Mouse (Mus musculus): ENCODE data around the gene Uqcc1. TPM values are rescaled to one million over a fixed set of nuclear protein-coding genes. Genes with fewer than 3 reads are reported as not detected.
A peak's percentile ranks its signal among the peaks of the same experiment; 100 is the strongest.
"Not testable (repeated sequence)": the region's sequence is repeated elsewhere in the genome, so short reads cannot be mapped to it uniquely, and the experiment has no call there.

The Uqcc1 gene
- polyA plus RNA-seq, 1 experiment from 2014 or later = 59.6 TPM

GRCm38 (mm10) chr2:155941697-155942442, 11.8 kb upstream of the Uqcc1 start:
- 0 out of 2 replicates have a peak overlapping the region, but pooled peaks have one; percentile 10 for H3K27ac ChIP-seq (ENCODE audit: low read length)
- ATAC-seq (ENCODE audit: low read depth) = peak; percentile 84
- H3K9ac ChIP-seq (ENCODE audit: low read length) = no peak overlapping the region
- no peak overlapping the region for H3K4me3 ChIP-seq (ENCODE audit: low read length)
- no peaks in the 10 kb centered on the region; the same call in 1 of the 2 replicates for H3K27me3 ChIP-seq (ENCODE audit: control insufficient read depth, insufficient read depth, low read depth, low read length)
- H3K36me3 ChIP-seq (ENCODE audit: control insufficient read depth, insufficient read depth, low read length) = no peaks in the 10 kb centered on the region
- no peak overlapping the region for H3K4me2 ChIP-seq (ENCODE audit: low read depth, low read length)
- 57% methylated on average over 40 of the region's 40 CpGs for WGBS
- H3K4me1 ChIP-seq (replicated peaks; ENCODE audit: control insufficient read depth, insufficient read depth, low read length) = peaks cover 11% of the 10 kb centered on the region; the same call in 1 of the 2 replicates
- no peaks in the 10 kb centered on the region for H3K9me3 ChIP-seq (ENCODE audit: control insufficient read depth, low read length)

GRCm38 (mm10) chr2:155940681-155941080, 10.6 kb upstream of the Uqcc1 start, which contains the start of gene Gm15557:
Gene Gm15557, plus strand, starts transcription at chr2:155940728.
- Histone ChIP-seq H3K9me3 (ENCODE audit: control insufficient read depth, low read length) (no peaks in the 10 kb centered on the region), H3K4me2 (ENCODE audit: low read depth, low read length) (no peak within 1 kb of the TSS), H3K36me3 (ENCODE audit: control insufficient read depth, insufficient read depth, low read length) (no peaks in the 10 kb centered on the region), H3K9ac (ENCODE audit: low read length) (no peak within 1 kb of the TSS), H3K27me3 (ENCODE audit: control insufficient read depth, insufficient read depth, low read depth, low read length) (no peaks in the 10 kb centered on the region; the same call in 1 of the 2 replicates), H3K4me3 (ENCODE audit: low read length) (no peak within 1 kb of the TSS), H3K27ac (ENCODE audit: low read length) (no peak within 1 kb of the TSS), H3K4me1 (replicated peaks; ENCODE audit: control insufficient read depth, insufficient read depth, low read length) (peaks cover 11% of the 10 kb centered on the region; the same call in 1 of the 2 replicates)
- WGBS = 91% methylated on average over 3 of the region's 3 CpGs
- no peak for ATAC-seq (ENCODE audit: low read depth)

- Histone ChIP-seq H3K9ac (ENCODE audit: low read length) (no peak overlapping the region), H3K27me3 (ENCODE audit: control insufficient read depth, insufficient read depth, low read depth, low read length) (no peaks in the 10 kb centered on the region; the same call in 1 of the 2 replicates), H3K9me3 (ENCODE audit: control insufficient read depth, low read length) (no peaks in the 10 kb centered on the region), H3K36me3 (ENCODE audit: control insufficient read depth, insufficient read depth, low read length) (no peaks in the 10 kb centered on the region), H3K4me2 (ENCODE audit: low read depth, low read length) (no peak overlapping the region), H3K4me1 (replicated peaks; ENCODE audit: control insufficient read depth, insufficient read depth, low read length) (peaks cover 11% of the 10 kb centered on the region; the same call in 1 of the 2 replicates), H3K27ac (ENCODE audit: low read length) (no peak overlapping the region), H3K4me3 (ENCODE audit: low read length) (no peak overlapping the region)
- WGBS = 66% methylated on average over 7 of the region's 7 CpGs
- no peak for ATAC-seq (ENCODE audit: low read depth)
These were observed 9.9 kb upstream of the Uqcc1 start for GRCm38 (mm10) chr2:155939897-155940529.

- Histone ChIP-seq H3K27me3 (ENCODE audit: control insufficient read depth, insufficient read depth, low read depth, low read length) (no peaks in the 10 kb centered on the region), H3K4me2 (ENCODE audit: low read depth, low read length) (peak overlapping the region; percentile 61), H3K36me3 (ENCODE audit: control insufficient read depth, insufficient read depth, low read length) (no peaks in the 10 kb centered on the region), H3K4me1 (replicated peaks; ENCODE audit: control insufficient read depth, insufficient read depth, low read length) (peaks cover 7% of the 10 kb centered on the region), H3K9ac (ENCODE audit: low read length) (peak overlapping the region; percentile 75), H3K27ac (ENCODE audit: low read length) (no peak overlapping the region), H3K4me3 (ENCODE audit: low read length) (peak overlapping the region; percentile 80), H3K9me3 (ENCODE audit: control insufficient read depth, low read length) (no peaks in the 10 kb centered on the region)
- no peak for ATAC-seq (ENCODE audit: low read depth)
- WGBS = 70% methylated on average over 7 of the region's 7 CpGs
These were observed 1.3 kb downstream of the Uqcc1 start for GRCm38 (mm10) chr2:155928711-155929345.

GRCm38 (mm10) chr2:155925213-155925612, 4.9 kb downstream of the Uqcc1 start:
- H3K36me3 ChIP-seq (ENCODE audit: control insufficient read depth, insufficient read depth, low read length); H3K27me3 ChIP-seq (ENCODE audit: control insufficient read depth, insufficient read depth, low read depth, low read length); H3K4me1 ChIP-seq (replicated peaks; ENCODE audit: control insufficient read depth, insufficient read depth, low read length); H3K4me3 ChIP-seq (ENCODE audit: low read length); H3K9me3 ChIP-seq (ENCODE audit: control insufficient read depth, low read length); H3K27ac ChIP-seq (ENCODE audit: low read length); H3K4me2 ChIP-seq (ENCODE audit: low read depth, low read length); H3K9ac ChIP-seq (ENCODE audit: low read length); ATAC-seq (ENCODE audit: low read depth): not testable (repeated sequence)
- WGBS = 94% methylated on average over 6 of the region's 6 CpGs

- Histone ChIP-seq H3K36me3 (ENCODE audit: control insufficient read depth, insufficient read depth, low read length) (peaks cover 5% of the 10 kb centered on the region; the same call in 1 of the 2 replicates), H3K4me2 (ENCODE audit: low read depth, low read length) (no peak overlapping the region), H3K27ac (ENCODE audit: low read length) (no peak overlapping the region), H3K9ac (ENCODE audit: low read length) (no peak overlapping the region), H3K4me3 (ENCODE audit: low read length) (no peak overlapping the region), H3K9me3 (ENCODE audit: control insufficient read depth, low read length) (no peaks in the 10 kb centered on the region), H3K27me3 (ENCODE audit: control insufficient read depth, insufficient read depth, low read depth, low read length) (no peaks in the 10 kb centered on the region), H3K4me1 (replicated peaks; ENCODE audit: control insufficient read depth, insufficient read depth, low read length) (no peaks in the 10 kb centered on the region)
- no peak for ATAC-seq (ENCODE audit: low read depth)
- WGBS = 93% methylated on average over 7 of the region's 7 CpGs
These were observed 7.0 kb downstream of the Uqcc1 start for GRCm38 (mm10) chr2:155923143-155923542.

- H3K4me1 ChIP-seq (replicated peaks; ENCODE audit: control insufficient read depth, insufficient read depth, low read length) = no peaks in the 10 kb centered on the region
- no peak overlapping the region for H3K4me3 ChIP-seq (ENCODE audit: low read length)
- no peak overlapping the region for H3K27ac ChIP-seq (ENCODE audit: low read length)
- H3K36me3 ChIP-seq (ENCODE audit: control insufficient read depth, insufficient read depth, low read length) = peaks cover 5% of the 10 kb centered on the region
- H3K9me3 ChIP-seq (ENCODE audit: control insufficient read depth, low read length) = no peaks in the 10 kb centered on the region
- no peaks in the 10 kb centered on the region for H3K27me3 ChIP-seq (ENCODE audit: control insufficient read depth, insufficient read depth, low read depth, low read length)
- H3K4me2 ChIP-seq (ENCODE audit: low read depth, low read length) = no peak overlapping the region
- WGBS = 93% methylated on average over 6 of the region's 6 CpGs
- no peak for ATAC-seq (ENCODE audit: low read depth)
- no peak overlapping the region for H3K9ac ChIP-seq (ENCODE audit: low read length)
These were observed 15.4 kb downstream of the Uqcc1 start for GRCm38 (mm10) chr2:155914684-155915083.

GRCm38 (mm10) chr2:155903632-155904008, 26.5 kb downstream of the Uqcc1 start:
- WGBS = 91% methylated on average over 6 of the region's 6 CpGs
- Histone ChIP-seq H3K4me2 (ENCODE audit: low read depth, low read length) (no peak overlapping the region), H3K36me3 (ENCODE audit: control insufficient read depth, insufficient read depth, low read length) (peaks cover 6% of the 10 kb centered on the region; the same call in 1 of the 2 replicates)

More at GRCm38 (mm10) chr2:155903632-155904008, 26.5 kb downstream of the Uqcc1 start:
- no peak overlapping the region for H3K9ac ChIP-seq (ENCODE audit: low read length)
- no peaks in the 10 kb centered on the region for H3K27me3 ChIP-seq (ENCODE audit: control insufficient read depth, insufficient read depth, low read depth, low read length)
- no peak overlapping the region for H3K4me3 ChIP-seq (ENCODE audit: low read length)
- no peak for ATAC-seq (ENCODE audit: low read depth)
- H3K4me1 ChIP-seq (replicated peaks; ENCODE audit: control insufficient read depth, insufficient read depth, low read length) = no peaks in the 10 kb centered on the region
- no peak overlapping the region for H3K27ac ChIP-seq (ENCODE audit: low read length)
- H3K9me3 ChIP-seq (ENCODE audit: control insufficient read depth, low read length) = no peaks in the 10 kb centered on the region

All from lung, embryonic 16.5 days (tissue).